Mouse (Mus musculus) CD4-positive, CD25-positive, alpha-beta regulatory T cell, adult 2 months (primary cell): Measurements from ENCODE around the gene Zfp316.

ENCODE experiments used
- DNase-seq: peaks from one replicate; pipeline ENCODE4 v3.0.0-alpha.2; 2012; ENCODE audit warnings: low read depth, low spot score

Gene Zfp316

GRCm38 (mm10) chr5:143269363-143270150 lies at the start of gene Zfp316:
Zfp316 (minus strand) TSS chr5:143270022.
- DNase-seq, result peak; percentile 61

GRCm38 (mm10) chr5:143317288-143317610 lies 47.4 kb upstream of the Zfp316 start:
- no peak for DNase-seq

DNA sequence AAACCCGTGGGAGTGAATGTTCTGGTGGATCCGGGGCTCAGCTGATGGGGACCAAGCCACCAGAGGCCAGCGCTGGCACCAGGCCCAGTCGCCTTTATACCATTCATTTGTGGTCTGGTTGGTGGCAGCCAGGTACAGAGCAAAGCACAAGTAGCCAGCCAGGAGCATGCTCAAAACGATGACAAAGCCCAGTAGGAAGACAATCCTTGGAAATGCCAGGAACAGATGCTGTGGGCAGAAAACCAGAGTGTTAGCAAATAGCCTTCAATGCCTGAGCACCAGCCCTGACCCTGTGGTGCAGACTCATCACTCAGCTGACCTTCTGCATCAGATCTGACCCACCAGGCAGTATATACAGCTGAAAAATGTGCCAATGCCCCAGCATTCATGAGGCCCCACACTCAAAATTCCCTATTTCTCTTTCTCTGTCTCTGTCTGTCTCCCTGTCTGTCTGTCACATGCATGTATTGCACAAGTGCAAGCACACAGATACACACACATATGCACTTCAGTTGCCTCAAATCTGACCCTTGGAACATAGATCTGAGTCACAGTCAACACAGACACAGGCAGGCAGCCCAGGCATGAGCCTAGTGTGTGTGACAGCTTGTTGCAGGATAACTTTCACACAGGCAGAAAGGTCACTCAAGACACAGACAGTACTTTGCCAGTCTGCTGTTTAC lies 46.9 kb upstream of the Zfp316 start:
- no peak for DNase-seq

- no peak for DNase-seq
These were observed 45.7 kb upstream of the Zfp316 start for GRCm38 (mm10) chr5:143315514-143315888.

DNA sequence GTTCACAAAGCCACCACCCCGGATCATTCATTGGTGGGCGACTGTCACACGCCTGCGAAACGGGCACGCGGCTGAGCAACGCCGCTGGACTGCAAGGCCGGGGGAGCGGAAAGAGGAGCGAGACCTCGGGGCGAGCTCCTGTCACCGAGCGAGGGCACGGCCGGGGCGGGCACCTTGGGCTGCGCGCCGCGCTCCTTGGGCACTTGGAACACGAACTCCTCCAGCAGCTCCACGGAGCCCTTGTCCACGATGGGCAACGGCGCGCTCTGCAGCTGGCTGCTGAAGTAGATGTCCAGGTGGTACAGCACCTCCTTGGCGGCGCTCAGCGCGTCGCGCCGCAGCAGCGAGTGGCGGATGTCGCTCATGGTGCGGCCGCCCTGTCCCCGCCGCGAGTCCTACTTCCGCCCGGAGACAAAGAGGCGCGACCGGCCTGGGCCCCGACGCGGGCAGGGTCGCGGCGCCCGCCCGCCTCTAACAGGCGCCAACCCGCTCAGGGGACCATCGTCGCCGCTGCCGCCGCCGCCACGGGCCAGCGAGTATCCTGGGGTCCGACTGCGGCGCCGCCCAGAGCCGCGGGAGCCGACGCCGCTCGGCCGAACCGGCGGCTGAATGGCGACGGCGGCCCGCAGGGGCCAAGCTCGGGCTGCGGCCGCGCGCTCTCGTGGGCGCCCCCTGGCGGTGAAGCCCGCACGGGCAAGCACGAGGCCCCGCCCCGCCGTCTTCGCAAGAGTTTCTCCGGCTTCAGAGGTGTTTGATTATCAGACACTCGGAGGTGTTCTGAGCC lies 45.1 kb upstream of the Zfp316 start, which contains the start of gene E130309D02Rik:
TSS of gene E130309D02Rik (minus strand) at position 631 of the 784 bp plus-strand sequence.
- DNase-seq, result peak; percentile 95

DNA sequence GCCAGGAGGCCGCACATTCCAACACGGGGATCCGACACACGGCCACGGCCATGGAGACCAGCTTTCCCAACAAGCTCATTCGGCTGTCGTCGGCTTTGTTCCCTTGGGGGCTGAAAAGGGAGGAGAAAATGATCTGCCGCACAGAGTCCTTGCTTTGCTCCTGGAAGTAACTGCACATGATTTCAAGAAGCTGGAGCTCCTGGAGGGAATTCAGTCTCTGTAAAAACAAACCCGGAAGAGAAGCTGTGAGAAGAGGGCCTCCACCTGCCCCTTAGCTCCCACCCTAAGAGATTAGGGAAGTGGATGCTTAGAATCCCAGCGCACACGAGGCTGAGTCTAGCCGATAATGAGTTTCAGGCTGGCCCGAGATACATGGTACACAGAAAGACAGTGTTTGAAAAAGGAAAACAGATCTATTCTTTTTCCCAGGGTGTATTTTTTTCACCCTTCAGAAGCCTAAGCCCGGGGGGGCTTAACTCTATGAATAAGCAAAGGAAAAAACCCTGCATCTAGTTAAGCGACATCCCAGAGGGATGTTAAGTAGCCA lies 44.4 kb upstream of the Zfp316 start:
- no peak for DNase-seq

- peak; percentile 92 for DNase-seq
These were observed 42.1 kb upstream of the Zfp316 start for GRCm38 (mm10) chr5:143311886-143312285.

DNA sequence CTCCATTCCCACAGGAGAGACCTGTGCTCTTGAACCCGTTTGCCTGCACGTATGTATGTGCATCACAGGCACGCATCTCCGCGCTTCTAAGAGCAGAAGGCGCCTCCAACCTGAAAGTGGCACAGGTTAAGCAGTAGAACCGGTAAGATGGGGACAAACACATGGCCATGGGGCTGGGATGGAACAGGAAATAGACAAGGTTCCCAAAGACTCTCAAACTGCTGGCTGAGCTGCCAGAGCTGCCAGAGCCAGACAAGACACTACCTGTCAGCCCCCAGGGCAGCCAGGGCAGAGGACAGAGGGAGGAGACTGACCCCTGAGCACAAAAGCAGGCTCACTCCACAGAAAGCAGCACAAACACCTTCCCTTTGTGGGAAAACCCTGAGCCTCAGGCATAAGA lies 40.1 kb upstream of the Zfp316 start:
- no peak for DNase-seq

DNA sequence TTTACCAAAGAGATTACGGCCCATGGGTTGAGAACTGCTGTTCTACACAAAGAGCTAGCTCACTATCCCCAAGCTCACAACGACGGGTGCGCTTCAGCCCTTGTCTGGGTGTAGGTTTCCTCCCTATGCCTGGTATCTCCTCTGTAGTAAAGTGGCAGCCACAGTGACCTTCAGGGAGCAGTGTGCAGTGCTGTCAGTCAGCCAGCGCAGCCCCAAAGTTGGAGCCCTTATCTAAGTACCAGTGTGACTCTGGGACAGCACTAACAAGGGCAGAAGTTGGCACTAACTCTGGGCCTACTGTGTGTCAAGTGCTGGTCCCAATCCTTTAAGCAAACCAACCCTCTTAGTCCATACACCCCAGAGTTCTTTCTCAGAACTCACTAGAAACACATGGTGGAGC lies 39.0 kb upstream of the Zfp316 start:
- no peak for DNase-seq

DNA sequence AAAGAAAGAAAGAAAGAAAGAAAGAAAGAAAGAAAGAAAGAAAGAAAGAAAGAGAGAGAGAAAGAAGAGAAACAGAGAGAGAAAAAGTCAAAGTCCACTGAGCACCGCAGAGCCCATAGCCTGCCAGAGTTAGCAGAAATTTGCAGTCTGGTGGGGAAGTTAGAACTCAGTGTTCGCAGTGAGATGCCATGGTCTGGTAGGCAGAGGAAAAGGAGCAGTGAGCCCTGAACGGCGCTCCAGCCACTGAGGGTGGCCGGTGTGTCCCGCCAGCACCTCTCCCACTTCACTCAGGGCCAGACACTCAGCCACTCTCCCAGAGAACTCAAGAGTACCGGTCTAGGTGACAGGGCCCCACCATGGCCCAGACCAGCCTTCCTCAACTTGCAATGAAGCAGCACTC lies 34.4 kb upstream of the Zfp316 start:
- no peak for DNase-seq

GRCm38 (mm10) chr5:143301296-143301695 lies 31.5 kb upstream of the Zfp316 start:
- DNase-seq, result peak; percentile 18

DNA sequence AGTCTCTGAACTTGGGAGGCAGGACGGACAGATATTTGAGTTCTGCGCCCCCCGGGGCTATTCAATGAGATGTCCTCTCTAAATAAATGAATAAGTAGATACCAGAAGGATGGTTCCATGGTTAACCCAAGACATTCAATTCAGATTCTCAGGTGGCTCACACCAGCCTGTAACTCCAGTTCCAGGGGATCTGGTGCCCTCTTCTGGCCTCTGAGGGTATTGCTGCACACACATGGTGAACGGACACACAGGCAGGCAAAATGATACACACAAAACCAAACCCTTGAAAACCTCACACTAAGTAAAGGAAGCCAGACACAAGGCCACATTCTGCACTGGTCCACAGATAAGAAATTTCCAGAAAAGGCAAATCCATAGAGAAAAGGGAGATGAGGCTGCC lies 29.9 kb upstream of the Zfp316 start:
- peak; percentile 54 for DNase-seq

GRCm38 (mm10) chr5:143298391-143298790 lies 28.6 kb upstream of the Zfp316 start:
- peak; percentile 42 for DNase-seq

- no peak for DNase-seq
These were observed 28.2 kb upstream of the Zfp316 start for GRCm38 (mm10) chr5:143297986-143298385.

- DNase-seq, result no peak
These were observed 25.5 kb upstream of the Zfp316 start for GRCm38 (mm10) chr5:143295330-143295729.

- DNase-seq, result peak; percentile 39
These were observed 25.0 kb upstream of the Zfp316 start for GRCm38 (mm10) chr5:143294862-143295261.

DNA sequence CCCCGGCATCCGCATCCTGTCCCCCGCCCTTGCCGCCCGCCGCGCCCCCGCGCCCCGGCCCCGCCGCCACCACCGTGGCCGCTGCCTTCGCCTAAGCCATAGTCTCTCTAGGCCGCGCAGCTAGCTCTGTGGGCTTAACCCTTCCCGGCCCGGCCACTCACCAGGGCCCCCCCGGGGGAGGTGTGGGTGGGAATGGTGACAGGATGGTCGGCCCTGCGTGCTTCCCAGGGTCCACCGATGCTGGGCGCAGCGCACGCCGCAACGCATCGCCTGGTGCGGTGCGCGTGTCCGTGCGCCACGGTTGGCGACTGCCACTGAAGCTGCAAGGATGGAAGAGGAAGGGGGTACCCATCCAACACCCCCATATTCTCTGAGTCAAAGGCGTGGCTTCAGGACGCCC lies 23.6 kb upstream of the Zfp316 start, which contains the start of gene Zfp853:
TSS of gene Zfp853 (minus strand) at position 220 of the 400 bp plus-strand sequence.
- DNase-seq, result no peak

DNA sequence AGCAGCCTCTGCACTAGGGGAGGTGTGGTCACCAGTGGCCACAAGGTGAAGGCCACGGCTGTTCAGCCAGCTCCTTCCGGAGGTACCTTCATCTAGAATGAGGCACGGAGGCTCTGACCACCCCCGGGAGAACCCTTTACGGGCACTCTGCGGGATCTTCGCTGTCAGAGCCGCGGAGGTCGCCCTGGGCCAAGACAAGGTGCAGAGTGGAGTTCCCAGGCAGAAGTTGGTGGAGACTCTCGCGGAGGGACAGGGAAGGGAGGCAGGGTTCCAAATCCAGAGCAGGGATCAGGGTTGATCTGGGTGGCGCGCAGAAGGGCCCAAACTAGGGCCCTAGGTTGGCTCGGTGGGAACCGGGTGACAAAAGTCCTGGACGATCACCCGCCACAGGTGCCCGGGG lies 23.1 kb upstream of the Zfp316 start:
- no peak for DNase-seq

- DNase-seq, result no peak
These were observed 19.5 kb upstream of the Zfp316 start for GRCm38 (mm10) chr5:143289299-143289698.

- no peak for DNase-seq
These were observed 18.6 kb upstream of the Zfp316 start for GRCm38 (mm10) chr5:143288378-143288911.

GRCm38 (mm10) chr5:143287774-143288328 lies 18.0 kb upstream of the Zfp316 start:
- peak; percentile 51 for DNase-seq
